Mouse (Mus musculus) left cerebral cortex, adult 9 months (tissue): Measurements from ENCODE around the gene Kifap3.
"Not testable (repeated sequence)": the region's sequence is repeated elsewhere in the genome, so short reads cannot be mapped to it uniquely, and the experiment has no call there.

Experiments used
- DNase-seq, 2 experiments: peaks; one replicate each; pipeline ENCODE4 v3.0.0; 2022; ENCODE audit warnings: low spot score in 2 of 2

Kifap3 gene

DNA sequence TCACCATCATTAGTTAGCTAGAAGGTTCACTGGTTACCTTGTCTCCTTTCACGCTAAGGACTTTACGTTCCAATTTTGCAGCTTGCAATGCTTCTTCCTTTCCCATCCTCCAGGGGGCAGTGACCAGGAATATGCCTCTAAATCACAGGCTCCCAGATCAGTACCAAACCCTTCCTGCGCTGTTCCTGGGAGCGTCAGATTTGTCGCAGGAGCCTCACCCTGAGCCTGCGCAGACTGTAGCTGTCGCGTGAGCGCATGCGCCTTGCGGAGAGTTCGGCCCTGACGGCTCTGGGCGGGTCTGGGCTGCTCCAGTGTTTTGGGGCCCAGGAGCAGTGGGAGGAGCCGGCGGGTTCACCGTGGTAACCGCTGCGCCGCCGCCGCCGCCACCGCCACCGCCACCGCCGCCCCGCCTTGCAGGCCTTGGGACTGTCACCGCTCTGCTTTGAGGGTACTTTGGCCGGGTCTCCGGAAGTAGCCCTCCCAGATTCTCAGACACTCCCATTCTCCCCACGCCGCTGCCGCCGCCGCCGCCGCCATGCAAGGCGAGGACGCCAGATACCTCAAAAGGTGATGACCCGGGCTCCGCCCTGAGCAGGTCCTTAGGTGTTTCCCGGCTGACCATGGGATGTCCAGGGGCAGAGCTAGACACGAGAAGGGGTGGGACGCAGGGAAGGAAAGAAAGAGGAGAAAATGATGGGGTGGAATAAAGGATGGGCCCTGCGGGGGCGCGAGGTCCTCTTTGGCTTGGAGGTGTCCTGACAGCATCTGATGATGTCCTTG, at the start of gene Kifap3:
Gene Kifap3 (plus strand): TSS at position 248 of the 780 bp plus-strand sequence.
- DNase-seq: peak; percentile 97 to 99

DNA sequence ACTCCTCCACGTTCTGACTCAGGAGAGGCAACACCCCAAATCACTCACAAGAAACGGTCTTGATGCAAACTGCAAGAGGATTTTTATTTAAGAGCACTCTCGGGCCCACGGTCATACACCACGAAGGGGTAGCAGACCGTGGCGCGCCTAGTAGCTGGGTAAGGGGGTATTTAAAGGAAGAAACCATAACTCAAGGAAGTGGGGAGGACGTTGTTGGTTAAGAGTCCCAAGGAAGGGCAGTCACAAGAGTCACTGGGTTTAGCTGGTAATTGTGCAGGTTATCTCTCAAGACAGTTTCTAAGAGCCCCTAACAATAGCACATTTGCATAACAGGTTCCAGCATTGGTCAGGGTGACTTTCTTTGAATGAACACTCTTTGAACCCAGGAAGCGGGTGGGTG, 48.2 kb upstream of the Kifap3 start:
- DNase-seq: not testable (repeated sequence)

- DNase-seq: no peak
These were observed 42.7 kb upstream of the Kifap3 start for GRCm38 (mm10) chr1:163736441-163737238.

DNA sequence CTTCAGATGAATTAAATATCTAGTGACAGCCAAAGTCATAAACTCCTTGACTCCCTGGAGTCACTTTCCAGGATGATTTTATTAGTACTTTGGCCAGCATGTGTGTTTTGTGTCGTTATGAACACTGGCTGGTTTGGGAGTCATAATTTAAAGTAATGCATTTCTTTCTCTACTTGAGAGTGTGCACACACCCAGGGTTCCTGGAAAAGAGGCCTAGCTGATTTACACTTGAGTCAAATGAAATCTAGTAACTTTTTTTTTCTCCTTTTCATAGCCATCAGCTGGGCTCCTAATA, 42.2 kb upstream of the Kifap3 start:
- DNase-seq: no peak

- no peak for DNase-seq
These were observed 27.9 kb upstream of the Kifap3 start for GRCm38 (mm10) chr1:163751360-163751992.

DNA sequence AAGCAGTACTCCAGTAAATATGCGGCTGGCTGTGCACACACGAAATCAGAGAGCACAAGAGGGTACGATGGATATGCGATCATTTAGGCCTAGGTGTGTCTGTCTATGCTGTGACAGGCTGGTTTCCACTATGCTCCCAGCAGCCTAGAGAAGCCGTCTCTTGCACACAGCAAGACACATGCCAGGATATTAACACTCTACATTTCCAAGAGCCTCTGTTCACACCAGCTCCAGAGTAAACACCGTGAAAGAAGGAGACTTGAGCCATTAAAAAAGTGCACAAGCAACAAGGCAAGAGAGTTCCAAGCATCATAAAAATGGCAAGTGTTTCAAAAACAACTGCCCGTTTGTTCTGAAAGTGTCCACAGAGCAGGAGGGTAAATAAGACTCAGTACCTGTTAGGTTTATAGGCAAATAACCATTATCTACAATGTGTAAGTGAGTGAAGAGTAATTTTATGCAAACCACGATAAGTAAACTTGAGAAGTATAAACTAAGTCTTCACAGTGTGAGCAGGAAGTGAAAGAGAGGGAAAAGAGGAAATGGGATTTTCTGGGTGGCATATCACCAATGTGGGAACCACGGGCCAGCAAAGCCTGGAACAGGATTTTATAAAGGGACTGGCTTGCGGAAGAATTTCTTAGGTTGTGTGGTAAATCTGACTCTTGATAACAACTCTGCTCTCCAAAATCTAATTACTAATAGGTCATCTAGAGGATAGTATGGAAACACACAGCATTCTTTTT, 21.7 kb upstream of the Kifap3 start:
- no peak for DNase-seq

- not testable (repeated sequence) for DNase-seq
These were observed 4.2 kb downstream of the Kifap3 start for GRCm38 (mm10) chr1:163783577-163783976.

GRCm38 (mm10) chr1:163821365-163821764, 42.0 kb downstream of the Kifap3 start:
- no peak for DNase-seq

- DNase-seq: no peak
These were observed 50.1 kb downstream of the Kifap3 start for GRCm38 (mm10) chr1:163829482-163829881.

- DNase-seq: no peak
These were observed 54.7 kb downstream of the Kifap3 start for GRCm38 (mm10) chr1:163834066-163834465.

DNA sequence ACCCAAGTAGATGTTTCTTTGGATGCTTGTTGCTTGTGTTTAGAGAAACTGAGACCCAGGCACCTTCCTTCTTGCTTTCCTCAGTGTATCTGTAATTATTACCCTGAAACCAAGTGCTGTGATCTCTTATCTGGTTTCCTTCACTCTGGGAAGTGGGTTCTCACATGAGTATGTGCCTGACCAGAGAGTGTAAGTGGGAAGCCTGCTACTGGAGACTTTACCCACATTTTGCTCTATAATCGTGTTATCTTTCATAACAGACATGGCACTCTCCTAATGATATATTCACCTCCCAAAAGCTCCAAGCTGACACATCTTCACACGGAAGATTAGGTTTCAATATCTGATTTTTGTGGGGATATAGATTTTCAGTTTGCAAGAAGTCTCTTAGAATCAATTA, 55.7 kb downstream of the Kifap3 start:
- no peak for DNase-seq

DNA sequence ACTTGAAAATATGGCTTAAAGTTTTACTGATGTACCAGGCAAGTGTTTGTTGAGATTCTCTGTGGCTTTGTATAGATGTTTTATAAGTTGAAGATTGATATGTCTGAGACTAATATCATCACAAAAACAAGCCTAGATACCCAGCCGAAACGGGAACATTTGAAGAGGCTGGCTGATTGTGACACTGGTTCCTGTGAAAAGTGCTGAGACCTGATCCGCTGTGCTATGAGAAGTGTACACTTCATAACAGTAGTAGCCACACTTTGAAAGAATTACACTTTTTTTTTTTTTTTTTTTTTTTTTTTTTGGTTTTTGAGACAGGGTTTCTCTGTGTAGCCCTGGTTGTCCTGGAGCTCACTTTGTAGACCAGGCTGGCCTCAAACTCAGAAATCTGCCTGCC, 59.1 kb downstream of the Kifap3 start:
- not testable (repeated sequence) for DNase-seq

GRCm38 (mm10) chr1:163840555-163840954, 61.2 kb downstream of the Kifap3 start:
- DNase-seq: no peak

DNA sequence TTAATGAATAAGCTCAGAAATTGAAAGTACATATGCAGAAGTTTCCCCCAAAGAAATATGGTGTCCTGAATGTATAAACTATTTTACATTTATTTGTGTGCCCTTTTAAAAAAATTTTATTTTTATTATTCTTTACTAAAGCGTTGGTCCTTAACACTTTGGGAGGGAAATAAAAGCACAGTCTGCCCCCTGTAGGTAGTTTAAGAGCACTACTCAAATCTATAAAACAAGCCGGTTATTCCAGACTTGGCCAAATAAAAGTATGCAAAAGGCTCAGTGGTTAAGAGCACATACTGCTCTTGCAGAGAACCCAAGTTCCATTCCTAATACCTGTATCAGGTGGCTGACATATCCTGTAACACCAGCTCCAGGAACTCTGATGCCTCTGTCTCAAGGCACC, 62.9 kb downstream of the Kifap3 start:
- no peak for DNase-seq

DNA sequence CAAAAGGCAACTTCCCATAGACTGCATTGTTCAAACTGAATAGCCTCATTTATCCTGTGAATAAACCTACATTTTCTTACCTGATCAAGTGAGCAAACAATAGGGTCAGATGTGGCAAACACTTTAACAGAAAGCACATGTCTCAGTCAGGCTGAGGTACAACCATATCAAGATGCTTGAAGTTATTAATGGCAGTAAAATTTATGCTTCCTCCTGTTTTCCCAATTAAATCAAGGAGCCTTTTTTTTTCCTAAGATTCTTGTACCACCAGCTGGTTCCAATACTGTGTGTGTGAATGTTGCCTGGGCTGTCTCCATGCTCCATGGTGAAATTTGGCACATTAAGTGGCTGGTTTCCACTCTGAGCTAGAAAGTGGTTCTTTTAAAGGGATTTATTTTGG, 64.5 kb downstream of the Kifap3 start:
- DNase-seq: no peak

GRCm38 (mm10) chr1:163852884-163853560, 73.6 kb downstream of the Kifap3 start:
- no peak for DNase-seq

DNA sequence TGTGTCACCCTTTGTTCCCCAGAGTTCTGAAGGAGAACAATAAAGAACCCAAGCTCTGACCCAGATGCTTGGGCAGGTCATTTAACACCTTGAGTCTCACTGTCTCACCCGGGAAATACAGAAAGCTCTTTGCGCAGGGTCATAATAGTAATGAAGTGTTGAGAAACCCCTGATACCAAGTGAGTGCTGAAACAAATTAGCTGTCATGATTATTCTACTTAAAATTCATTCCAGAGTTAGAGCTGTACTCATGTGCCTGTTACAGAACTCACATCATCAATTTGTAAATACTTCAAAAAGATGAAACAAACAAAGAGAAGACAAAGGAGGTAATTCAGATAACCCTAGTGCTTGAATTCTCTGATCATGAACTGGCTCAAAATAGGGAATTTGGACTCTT, 79.0 kb downstream of the Kifap3 start:
- DNase-seq: no peak

- no peak for DNase-seq
These were observed 82.2 kb downstream of the Kifap3 start for GRCm38 (mm10) chr1:163861538-163861937.

DNA sequence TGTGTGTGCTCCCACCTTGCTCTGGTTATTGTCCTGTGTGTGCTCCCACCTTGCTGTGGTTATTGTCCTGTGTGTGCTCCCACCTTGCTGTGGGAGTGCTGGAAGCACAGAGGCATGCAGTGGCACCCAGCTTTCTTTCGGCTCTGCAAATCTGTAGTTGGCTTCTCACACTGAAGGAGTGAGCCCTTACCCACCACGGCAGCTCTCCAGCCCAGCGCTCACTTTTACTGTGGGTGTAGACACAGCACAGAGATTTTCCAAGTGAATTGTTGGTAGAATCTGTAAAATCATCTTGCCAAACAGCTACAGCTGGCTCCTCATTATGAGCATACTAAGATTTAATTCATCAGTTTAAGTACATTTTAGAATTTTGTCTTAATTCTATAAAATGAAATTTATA, 93.8 kb downstream of the Kifap3 start:
- peak in 1 of 2 experiments; percentile 37 for DNase-seq

DNA sequence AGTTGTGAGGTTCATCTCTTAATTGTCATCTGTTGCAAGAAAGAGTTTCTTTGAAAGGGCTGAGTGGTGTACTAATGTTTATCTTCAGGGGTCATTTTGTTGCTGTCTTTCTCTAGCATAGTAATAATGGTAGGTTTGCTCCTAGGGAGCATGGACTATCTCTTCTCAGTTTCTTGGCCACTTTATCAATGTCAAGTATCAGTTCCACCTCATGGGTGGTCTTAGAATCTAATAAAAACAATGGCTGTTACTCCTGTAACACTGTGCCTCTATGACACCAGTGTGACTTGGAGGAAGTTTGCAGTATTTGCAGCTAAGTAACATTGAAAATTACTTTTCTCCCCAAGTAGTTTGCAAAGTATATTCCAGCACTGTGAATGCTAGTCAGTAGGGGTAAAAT, 110.2 kb downstream of the Kifap3 start:
- no peak for DNase-seq

- no peak for DNase-seq
These were observed 113.9 kb downstream of the Kifap3 start for GRCm38 (mm10) chr1:163893294-163893693.
